Mouse (Mus musculus) erythroblast, embryonic 14.5 days (primary cell): ENCODE measurements around the gene Myg1.

Experiments
- GATA1 ChIP-seq: IDR thresholded peaks from 2 replicates; pipeline ENCODE4 v1.6.1; 2012; ENCODE audit warnings: low read length, inconsistent platforms, mixed read lengths
- TAL1 ChIP-seq: IDR thresholded peaks from 3 replicates; pipeline ENCODE4 v1.6.1; 2012; ENCODE audit warnings: low read length, inconsistent platforms, mixed read lengths

- TF ChIP-seq GATA1 (no peak), TAL1 (no peak)
Observed at GRCm38 (mm10) chr15:102356501-102357325, 25.2 kb downstream of the Myg1 start.
